Mouse (Mus musculus) brain, embryonic 14.5 days (tissue): ENCODE data around the gene Tsc22d1.

Experiments used
- CTCF ChIP-seq: fragments of 200-500 bp; IDR thresholded peaks from 2 replicates; pipeline ENCODE4 v1.5.1; 2012; ENCODE audit warnings: inconsistent platforms, mild to moderate bottlenecking, moderate library complexity, borderline replicate concordance; ENCODE audit not compliant: insufficient read depth, insufficient read length; ENCODE audit errors: extremely low read depth
- POLR2A ChIP-seq: fragments of 200-500 bp; IDR thresholded peaks from 2 replicates; pipeline ENCODE4 v1.6.1; 2012; ENCODE audit warnings: mild to moderate bottlenecking, inconsistent platforms, borderline replicate concordance; ENCODE audit not compliant: poor library complexity, insufficient read depth, insufficient read length, severe bottlenecking; ENCODE audit errors: extremely low read depth

- TF ChIP-seq POLR2A (no peak), CTCF (no peak)
Observed at GRCm38 (mm10) chr14:76461182-76461775, 46.5 kb downstream of the Tsc22d1 start.
